Mouse (Mus musculus) erythroblast, embryonic 14.5 days (primary cell): ENCODE results near the gene Pprc1. TPM values are rescaled to one million over a fixed set of nuclear protein-coding genes. Genes with fewer than 3 reads are reported as not detected.

Experiments used
- H3K27me3 ChIP-seq: 2 replicates; pipeline ENCODE4 v1.6.1; 2012; ENCODE audit warnings: inconsistent platforms; ENCODE audit not compliant: control insufficient read depth
- H3K36me3 ChIP-seq: 2 replicates; pipeline ENCODE4 v1.6.1; 2012; ENCODE audit warnings: mild to moderate bottlenecking, inconsistent platforms; ENCODE audit not compliant: control insufficient read depth
- H3K4me1 ChIP-seq: 2 replicates; pipeline ENCODE4 v1.6.1; 2012; ENCODE audit warnings: inconsistent platforms; ENCODE audit not compliant: control insufficient read depth
- H3K4me3 ChIP-seq: replicated peaks from 2 replicates; pipeline ENCODE3; 2012; ENCODE audit warnings: moderate library complexity, mild to moderate bottlenecking, inconsistent platforms
- H3K9me3 ChIP-seq: 2 replicates; pipeline ENCODE4 v1.6.1; 2012; ENCODE audit warnings: low read length, inconsistent platforms, mixed read lengths; ENCODE audit not compliant: control insufficient read depth
- GATA1 ChIP-seq: IDR thresholded peaks from 2 replicates; pipeline ENCODE4 v1.6.1; 2012; ENCODE audit warnings: low read length, inconsistent platforms, mixed read lengths
- TAL1 ChIP-seq: IDR thresholded peaks from 3 replicates; pipeline ENCODE4 v1.6.1; 2012; ENCODE audit warnings: low read length, inconsistent platforms, mixed read lengths
- polyA plus RNA-seq: library from polyadenylated mRNA; stranded (reverse); fragments of >175 nt; gene quantifications from 2 replicates; pipeline ENCODE4 v1.2.3, GENCODE M21; 2012

Gene Pprc1
- polyA plus RNA-seq, 1 experiment: 1.9 TPM

- Histone ChIP-seq H3K4me1 (peaks cover 25% of the 10 kb centered on the region), H3K4me3 (no peak overlapping the region), H3K27me3 (peaks cover 11% of the 10 kb centered on the region), H3K36me3 (peaks cover 2% of the 10 kb centered on the region), H3K9me3 (no peaks in the 10 kb centered on the region)
- TF ChIP-seq TAL1: no peak
- TF ChIP-seq GATA1: no peak
Observed at GRCm38 (mm10) chr19:46005680-46006079, 39.0 kb upstream of the Pprc1 start.

DNA sequence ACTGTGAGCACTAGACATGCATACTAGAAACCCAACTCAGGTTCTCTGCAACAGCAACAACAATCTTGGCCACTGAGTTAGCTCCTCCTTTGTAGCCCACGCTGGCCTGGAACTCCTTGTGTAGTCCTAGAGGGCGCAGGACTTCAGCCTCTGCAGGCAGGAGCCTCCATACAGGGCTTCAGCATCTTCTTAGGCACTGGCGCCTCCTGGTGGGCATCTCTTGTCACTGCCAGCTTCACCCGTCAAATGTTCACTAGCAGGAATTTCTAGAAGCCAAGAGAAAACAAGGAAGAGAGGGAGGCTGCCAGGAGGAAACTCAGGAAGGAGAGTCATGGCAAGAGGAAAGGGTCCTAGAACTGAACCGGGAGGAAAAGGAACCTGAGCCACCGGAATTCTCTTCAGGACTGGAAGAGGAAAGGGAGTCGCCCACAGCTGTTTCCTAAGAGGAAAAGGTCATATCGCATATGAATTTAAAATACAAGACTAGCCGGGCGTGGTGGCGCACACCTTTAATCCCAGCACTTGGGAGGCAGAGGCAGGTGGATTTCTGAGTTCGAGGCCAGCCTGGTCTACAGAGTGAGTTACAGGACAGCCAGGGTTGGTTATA, 30.0 kb upstream of the Pprc1 start:
- H3K4me3 ChIP-seq: no peak overlapping the region
- TF ChIP-seq GATA1 (no peak), TAL1 (no peak)
- no peaks in the 10 kb centered on the region; the same call in 1 of the 2 replicates for H3K4me1 ChIP-seq
- H3K9me3 ChIP-seq: no peaks in the 10 kb centered on the region
- H3K36me3 ChIP-seq: no peaks in the 10 kb centered on the region
- no peaks in the 10 kb centered on the region for H3K27me3 ChIP-seq

- no peaks in the 10 kb centered on the region for H3K36me3 ChIP-seq
- no peak overlapping the region for H3K4me3 ChIP-seq
- no peaks in the 10 kb centered on the region; the same call in 1 of the 2 replicates for H3K4me1 ChIP-seq
- H3K9me3 ChIP-seq: no peaks in the 10 kb centered on the region
- no peaks in the 10 kb centered on the region for H3K27me3 ChIP-seq
- TF ChIP-seq GATA1 (no peak), TAL1 (no peak)
Observed at GRCm38 (mm10) chr19:46016023-46016422, 28.7 kb upstream of the Pprc1 start.

DNA sequence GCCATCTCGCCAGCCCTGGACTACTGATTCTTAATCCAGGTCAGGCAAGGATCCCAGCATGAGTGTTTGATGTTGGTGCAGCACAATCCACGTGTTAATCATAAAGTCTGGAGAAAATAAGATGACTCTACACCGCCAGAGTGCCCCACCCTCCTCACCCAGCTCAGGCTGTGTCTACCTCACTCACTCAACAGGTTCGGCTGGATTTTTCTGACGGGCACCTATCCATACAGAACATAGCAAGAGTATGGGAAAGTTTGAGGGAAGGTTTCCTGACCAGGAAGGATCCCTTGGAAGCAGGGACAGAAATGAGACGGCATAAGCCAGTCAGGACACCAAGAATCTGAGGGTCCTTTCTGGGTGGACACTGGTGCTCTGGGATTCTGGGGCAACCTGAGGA, 19.7 kb upstream of the Pprc1 start:
- peaks cover 7% of the 10 kb centered on the region; the same call in 1 of the 2 replicates for H3K27me3 ChIP-seq
- H3K9me3 ChIP-seq: peaks cover 5% of the 10 kb centered on the region
- H3K4me1 ChIP-seq: no peaks in the 10 kb centered on the region; the same call in 1 of the 2 replicates
- TF ChIP-seq TAL1 (no peak), GATA1 (no peak)
- H3K4me3 ChIP-seq: no peak overlapping the region
- no peaks in the 10 kb centered on the region; the same call in 1 of the 2 replicates for H3K36me3 ChIP-seq

DNA sequence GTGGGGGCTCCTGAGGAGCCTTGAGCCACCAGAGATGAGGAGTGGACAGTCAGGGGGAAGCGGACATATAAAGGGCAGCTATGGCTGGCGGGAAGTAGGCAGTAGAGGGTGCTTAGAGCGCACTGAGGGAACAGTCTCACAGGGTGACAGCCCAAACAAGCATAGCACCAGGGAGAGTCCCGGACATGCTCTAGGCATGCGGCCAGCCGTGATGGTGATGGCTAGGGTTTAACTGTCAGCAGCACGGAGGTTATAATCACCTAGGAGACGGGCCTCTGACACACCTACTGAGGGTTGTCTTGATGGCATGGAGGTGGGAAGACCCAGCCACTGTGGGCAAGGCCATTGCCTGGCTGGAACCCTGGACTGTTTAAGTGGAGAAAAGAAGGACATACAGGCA, 18.1 kb upstream of the Pprc1 start:
- peaks cover 7% of the 10 kb centered on the region; the same call in 1 of the 2 replicates for H3K27me3 ChIP-seq
- TF ChIP-seq TAL1 (no peak), GATA1 (no peak)
- H3K9me3 ChIP-seq: peaks cover 5% of the 10 kb centered on the region

DNA sequence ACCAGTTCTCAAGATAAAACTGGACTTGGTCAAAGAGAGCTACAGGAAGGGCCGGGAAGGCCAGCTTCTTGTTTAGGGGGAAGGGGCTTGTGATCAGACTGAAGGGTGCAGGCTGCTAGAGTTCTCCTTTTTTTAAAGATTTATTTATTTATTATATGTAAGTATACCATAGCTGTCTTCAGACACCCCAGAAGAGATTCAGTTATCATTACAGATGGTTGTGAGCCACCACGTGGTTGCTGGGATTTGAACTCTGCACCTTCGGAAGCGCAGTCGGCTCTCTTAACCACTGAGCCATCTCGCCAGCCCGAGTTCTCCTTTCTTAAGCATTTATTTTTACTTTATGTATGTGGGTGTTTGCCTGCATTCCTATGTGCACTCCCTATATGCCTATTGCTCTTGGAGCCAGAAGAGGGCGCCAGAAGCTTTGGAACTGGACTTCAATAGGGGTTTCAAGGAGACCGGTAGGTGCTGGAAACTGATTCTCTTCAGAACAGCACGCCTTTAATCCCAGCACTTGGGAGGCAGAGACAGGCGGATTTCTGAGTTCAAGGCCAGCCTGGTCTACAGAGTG, 15.9 kb upstream of the Pprc1 start:
- H3K4me3 ChIP-seq: no peak overlapping the region
- TF ChIP-seq GATA1 (no peak), TAL1 (no peak)
- H3K4me1 ChIP-seq: peaks cover 6% of the 10 kb centered on the region
- peaks cover 5% of the 10 kb centered on the region for H3K9me3 ChIP-seq
- H3K27me3 ChIP-seq: peaks cover 7% of the 10 kb centered on the region; the same call in 1 of the 2 replicates
- peaks cover 34% of the 10 kb centered on the region for H3K36me3 ChIP-seq

More for the DNA sequence above, 18.1 kb upstream of the Pprc1 start:
- H3K4me3 ChIP-seq: no peak overlapping the region
- peaks cover 12% of the 10 kb centered on the region for H3K36me3 ChIP-seq
- no peaks in the 10 kb centered on the region; the same call in 1 of the 2 replicates for H3K4me1 ChIP-seq

DNA sequence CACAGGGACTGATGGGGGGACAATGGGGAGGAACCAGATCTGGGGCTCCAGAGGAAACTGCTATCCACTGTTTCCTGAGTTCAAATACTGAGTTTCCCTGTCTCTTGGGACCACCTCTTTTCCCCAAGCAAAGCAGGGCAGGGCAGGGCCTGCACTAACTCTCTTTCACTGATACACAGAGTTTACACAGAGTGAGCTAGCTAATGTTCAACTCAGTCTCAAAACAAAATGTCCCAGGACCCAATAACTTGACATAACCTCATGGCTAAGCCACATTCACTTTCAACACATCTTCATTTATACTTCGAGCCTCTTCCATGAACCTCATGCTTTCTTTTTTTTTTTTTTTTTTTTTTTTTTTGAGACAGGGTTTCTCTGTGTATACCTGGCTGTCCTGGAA, 15.0 kb upstream of the Pprc1 start:
- TF ChIP-seq GATA1 (no peak), TAL1 (no peak)
- Histone ChIP-seq H3K9me3 (peaks cover 5% of the 10 kb centered on the region), H3K36me3 (peaks cover 43% of the 10 kb centered on the region), H3K4me1 (peaks cover 10% of the 10 kb centered on the region), H3K27me3 (peaks cover 7% of the 10 kb centered on the region; the same call in 1 of the 2 replicates), H3K4me3 (no peak overlapping the region)

DNA sequence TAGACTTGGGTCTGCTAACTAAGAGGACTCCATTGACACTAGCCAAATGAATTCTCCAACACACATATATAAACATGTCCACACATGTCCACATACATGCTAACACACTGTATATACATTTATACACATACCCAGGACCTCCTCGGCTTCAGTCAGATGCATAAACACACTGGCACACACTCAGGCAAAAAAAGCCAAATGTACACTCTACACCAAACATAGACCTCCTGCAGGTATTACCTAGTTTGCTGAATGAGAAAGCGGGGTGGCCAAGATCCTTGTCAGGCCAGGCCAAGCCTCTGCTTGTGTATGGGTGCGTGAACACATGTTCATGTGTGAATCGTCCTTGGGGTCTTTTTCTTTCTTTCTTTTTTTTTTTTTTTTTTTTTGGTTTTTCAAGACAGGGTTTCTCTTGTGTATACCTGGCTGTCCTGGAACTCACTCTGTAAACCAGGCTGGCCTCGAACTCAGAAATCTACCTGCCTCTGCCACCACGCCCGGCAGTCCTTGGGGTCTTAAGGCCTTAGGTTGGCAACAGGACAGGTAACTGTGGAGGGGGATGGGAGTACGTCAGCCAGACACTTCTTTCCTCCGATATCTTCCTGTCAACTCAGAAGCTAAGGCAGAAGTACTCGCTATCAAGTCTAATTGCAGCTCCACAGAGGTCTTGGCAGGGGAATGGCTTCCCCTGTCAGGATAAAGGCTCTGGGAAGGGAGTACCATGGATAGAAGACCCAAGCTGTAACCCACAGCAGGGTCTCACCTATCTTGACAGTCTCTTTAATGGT, 14.3 kb upstream of the Pprc1 start:
- no peak for TF ChIP-seq GATA1
- TF ChIP-seq TAL1: no peak
- peaks cover 50% of the 10 kb centered on the region for H3K36me3 ChIP-seq
- H3K9me3 ChIP-seq: peaks cover 5% of the 10 kb centered on the region
- H3K4me3 ChIP-seq: no peak overlapping the region
- peaks cover 7% of the 10 kb centered on the region; the same call in 1 of the 2 replicates for H3K27me3 ChIP-seq
- H3K4me1 ChIP-seq: peaks cover 17% of the 10 kb centered on the region
